Mouse (Mus musculus) liver, embryonic 16.5 days (tissue): Measurements from ENCODE around the gene Edaradd. TPM values are rescaled to one million over a fixed set of nuclear protein-coding genes. Genes with fewer than 3 reads are reported as not detected.

ENCODE experiments used
- polyA plus RNA-seq: library from polyadenylated mRNA; unstranded; fragments of >200 nt; fragmentation: Nextera tagmentation; extraction: Ambion mirVana; gene quantifications from 2 replicates; pipeline ENCODE4 v1.2.1, GENCODE M21; 2015

Edaradd gene
- polyA plus RNA-seq, 1 experiment from 2014 or later = 0.24 TPM

Other genes starting within 250 kb of the Edaradd start
- gene Actn2, start 179.7 kb downstream of the Edaradd start, polyA plus RNA-seq = 9.9 and 24.6 TPM in 2 replicates
- gene Heatr1, start 125.4 kb downstream of the Edaradd start, polyA plus RNA-seq = 8.7 and 8.9 TPM in 2 replicates
- 14.9 and 15.7 TPM in 2 replicates for gene Lgals8, start 55.5 kb downstream of the Edaradd start, polyA plus RNA-seq
- gene Ero1lb, start 45.4 kb upstream of the Edaradd start, polyA plus RNA-seq = 2.9 and 3.7 TPM in 2 replicates